Comparison of ENCODE assay signal across 16 mouse cellular contexts in genomic region chr2:29843231-29844105, GRCm38 (mm10). TPM values are rescaled to one million over a fixed set of nuclear protein-coding genes. Genes with fewer than 3 reads are reported as not detected.
DNase-seq lines count a peak whose midpoint lies in the region; ATAC-seq and TF ChIP-seq lines count a peak whose summit lies in the region.
"Had no signal": no experiment of that assay in that cellular context is flagged by ENCODE, and none has a peak within 500 bp of the region (broad histone marks: within the 10 kb centered on the region; RNA-seq: fewer than 3 reads in every experiment).

No protein-coding gene starts in this region.

- no peaks in the 10 kb centered on the region for H3K27me3 ChIP-seq in hindbrain, embryonic 14.5 days (ENCODE audit: control insufficient read depth, insufficient read depth, low read length)
- H3K27me3 ChIP-seq in neural tube, embryonic 12.5 days (replicated peaks): no peaks in the 10 kb centered on the region
- H3K27me3 ChIP-seq in heart, adult 2 months (ENCODE audit: control insufficient read depth, insufficient read depth, low read length): no peaks in the 10 kb centered on the region
- H3K27me3 ChIP-seq: megakaryocyte, embryonic 14.5 days had no signal

- intact Hi-C loops in left cerebral cortex, adult 2 months (cut with DNase I): no loop called here
- intact Hi-C loops in left cerebral cortex, postnatal 4 days (cut with DNase I): no loop called here
- intact Hi-C loops in heart, adult 2 months (cut with DNase I): no loop called here

- H3K4me3 ChIP-seq in left cerebral cortex, adult 2 months: no peak overlapping the region
- no peak overlapping the region for H3K4me3 ChIP-seq in hindbrain, embryonic 14.5 days (replicated peaks; ENCODE audit: low read length)
- peak overlapping the region; percentile 69; the same call in 1 of the 2 replicates for H3K4me3 ChIP-seq in neural tube, embryonic 12.5 days
- H3K4me3 ChIP-seq in heart, adult 2 months: no peak overlapping the region
- H3K4me3 ChIP-seq: heart, embryonic 15.5 days; liver, embryonic 13.5 days; megakaryocyte, embryonic 14.5 days had no signal

- peaks cover 22% of the 10 kb centered on the region for H3K36me3 ChIP-seq in hindbrain, embryonic 14.5 days (replicated peaks; ENCODE audit: control insufficient read depth, insufficient read depth)
- peaks cover 23% of the 10 kb centered on the region for H3K36me3 ChIP-seq in neural tube, embryonic 12.5 days
- no peaks in the 10 kb centered on the region for H3K36me3 ChIP-seq in heart, adult 2 months (ENCODE audit: control insufficient read depth, insufficient read depth, low read length)

- peak in 1 of 2 experiments; percentile 43 for DNase-seq in left cerebral cortex, adult 2 months (ENCODE audit: extremely low spot score in 1 of 2, low spot score in 2 of 2)
- DNase-seq in left cerebral cortex, postnatal 4 days: no peak
- peak; percentile 71 for DNase-seq in embryo, embryonic 10 days (ENCODE audit: low spot score)
- DNase-seq in hindbrain, embryonic 14.5 days (ENCODE audit: low spot score): no peak
- DNase-seq in adrenal gland, adult (ENCODE audit: inconsistent age in 2 of 2, low spot score in 1 of 2): no peak
- no peak for DNase-seq in kidney, postnatal 10 days
- no peak for DNase-seq in heart, adult 2 months
- DNase-seq: cerebellum, adult 11-12 months; kidney, postnatal 4 days; liver, embryonic 13.5 days; thymus, postnatal 36 days had no signal

- H3K4me2 ChIP-seq in hindbrain, embryonic 14.5 days (replicated peaks): peak overlapping the region; percentile 78; the same call in 1 of the 2 replicates
- H3K4me2 ChIP-seq in neural tube, embryonic 12.5 days (replicated peaks): peak overlapping the region; percentile 73
- H3K4me2 ChIP-seq: heart, embryonic 15.5 days; liver, embryonic 13.5 days had no signal

- 0 out of 2 replicates have a peak, but pooled peaks have one; percentile 19 for ATAC-seq in hindbrain, embryonic 14.5 days (ENCODE audit: low FRiP score)
- ATAC-seq in neural tube, embryonic 12.5 days (ENCODE audit: low FRiP score, low read depth): peak; percentile 51
- ATAC-seq: activated CD4-positive, CD25-positive, alpha-beta regulatory T cell, adult 4 months; lung, postnatal 0 days had no signal

- peak overlapping the region; percentile 77 for H3K27ac ChIP-seq in left cerebral cortex, adult 2 months
- H3K27ac ChIP-seq in hindbrain, embryonic 14.5 days: peak overlapping the region; percentile 88
- peak overlapping the region; percentile 96 for H3K27ac ChIP-seq in neural tube, embryonic 12.5 days
- H3K27ac ChIP-seq in heart, adult 2 months: no peak overlapping the region
- H3K27ac ChIP-seq: heart, embryonic 15.5 days; liver, embryonic 13.5 days had no signal

- no peak; the same call in 1 of the 2 replicates for TF ChIP-seq CTCF in left cerebral cortex, adult 2 months (IDR thresholded peaks at IDR 0.05)
- TF ChIP-seq CTCF in heart, adult 2 months (IDR thresholded peaks at IDR 0.05): no peak

- H3K4me1 ChIP-seq in hindbrain, embryonic 14.5 days (replicated peaks; ENCODE audit: control insufficient read depth, insufficient read depth, low read length): peaks cover 51% of the 10 kb centered on the region
- H3K4me1 ChIP-seq in neural tube, embryonic 12.5 days: peaks cover 78% of the 10 kb centered on the region
- no peaks in the 10 kb centered on the region; the same call in 1 of the 2 replicates for H3K4me1 ChIP-seq in heart, adult 2 months (ENCODE audit: control insufficient read depth, insufficient read depth, low read length)

- H3K9me3 ChIP-seq in hindbrain, embryonic 14.5 days (ENCODE audit: control insufficient read depth, low read length): no peaks in the 10 kb centered on the region
- H3K9me3 ChIP-seq in neural tube, embryonic 12.5 days: no peaks in the 10 kb centered on the region
- H3K9me3 ChIP-seq: heart, embryonic 15.5 days; liver, embryonic 13.5 days; megakaryocyte, embryonic 14.5 days had no signal

- H3K79me2 ChIP-seq in heart, adult 2 months (replicated peaks; ENCODE audit: control insufficient read depth, insufficient read depth, low read length): no peaks in the 10 kb centered on the region

- peak overlapping the region; percentile 95; the same call in 1 of the 2 replicates for H3K9ac ChIP-seq in hindbrain, embryonic 14.5 days
- H3K9ac ChIP-seq in neural tube, embryonic 12.5 days: peak overlapping the region; percentile 97
- no peak overlapping the region for H3K9ac ChIP-seq in heart, adult 2 months (ENCODE audit: low read depth, low read length)
- H3K9ac ChIP-seq: heart, embryonic 15.5 days; liver, embryonic 13.5 days had no signal

- WGBS in hindbrain, embryonic 14.5 days: 19% methylated on average over 9 of the region's 9 CpGs
- 25% methylated on average over 9 of the region's 9 CpGs for WGBS in neural tube, embryonic 12.5 days
- WGBS in heart, adult 2 months: 84% methylated on average over 9 of the region's 9 CpGs

- no peak for TF ChIP-seq EP300 in heart, adult 2 months (IDR thresholded peaks at IDR 0.05; ENCODE audit: insufficient read depth, low read depth, low read length)

- no peak for TF ChIP-seq POLR2A in heart, adult 2 months (IDR thresholded peaks at IDR 0.05; ENCODE audit: insufficient read depth, low read depth, low read length)

RNA-seq across cellular contexts. Expression of gene Urm1, which starts 23.6 kb away (rescaled TPM):
- total RNA-seq in left cerebral cortex, adult 2 months (2021): 10 to 100 TPM; 48.4 to 50.0 TPM
- 10 to 100 TPM; 46.1 to 51.1 TPM for total RNA-seq in left cerebral cortex, postnatal 4 days (2021)
- 24.6 and 24.9 TPM in 2 replicates for polyA plus RNA-seq in hindbrain, embryonic 14.5 days (2014; fragmentation: Nextera tagmentation; extraction: Ambion mirVana)
- polyA plus RNA-seq in neural tube, embryonic 12.5 days (2016; fragmentation: Nextera tagmentation; extraction: Ambion mirVana): 17.2 and 19.2 TPM in 2 replicates
- total RNA-seq in heart, adult 2 months (2021): 10 to 100 TPM; 31.7 to 34.4 TPM
- 30.5 and 38.3 TPM in 2 replicates for polyA plus RNA-seq in heart, adult 2 months (2012; rRNA removed)

RNA-seq across cellular contexts. Expression of gene Cercam, which starts 25.5 kb away (rescaled TPM):
- 1 to 10 TPM; 5.9 to 8.6 TPM for total RNA-seq in left cerebral cortex, adult 2 months (2021)
- total RNA-seq in left cerebral cortex, postnatal 4 days (2021): 10 to 100 TPM; 17.5 to 19.0 TPM
- 15.9 and 19.1 TPM in 2 replicates for polyA plus RNA-seq in hindbrain, embryonic 14.5 days (2014; fragmentation: Nextera tagmentation; extraction: Ambion mirVana)
- polyA plus RNA-seq in neural tube, embryonic 12.5 days (2016; fragmentation: Nextera tagmentation; extraction: Ambion mirVana): 24.0 and 24.6 TPM in 2 replicates
- 1 to 10 TPM; 3.0 to 4.1 TPM for total RNA-seq in heart, adult 2 months (2021)
- 6.9 and 9.1 TPM in 2 replicates for polyA plus RNA-seq in heart, adult 2 months (2012; rRNA removed)

RNA-seq across cellular contexts. Expression of gene Slc27a4, which starts 41.0 kb away (rescaled TPM):
- 10 to 100 TPM; 74.7 to 80.7 TPM for total RNA-seq in left cerebral cortex, adult 2 months (2021)
- total RNA-seq in left cerebral cortex, postnatal 4 days (2021): 10 to 100 TPM; 80.4 to 86.7 TPM
- polyA plus RNA-seq in hindbrain, embryonic 14.5 days (2014; fragmentation: Nextera tagmentation; extraction: Ambion mirVana): 40.1 and 43.7 TPM in 2 replicates
- 32.7 and 34.7 TPM in 2 replicates for polyA plus RNA-seq in neural tube, embryonic 12.5 days (2016; fragmentation: Nextera tagmentation; extraction: Ambion mirVana)
- 10 to 100 TPM; 16.6 to 18.0 TPM for total RNA-seq in heart, adult 2 months (2021)
- polyA plus RNA-seq in heart, adult 2 months (2012; rRNA removed): 17.0 and 22.6 TPM in 2 replicates

RNA-seq across cellular contexts. Expression of gene Odf2, which starts 45.6 kb away (rescaled TPM):
- total RNA-seq in left cerebral cortex, adult 2 months (2021): 100 to 1,000 TPM in 1 of 2 experiments, 10 to 100 TPM in 1; 97.9 to 101 TPM
- 100 to 1,000 TPM; 119 TPM for total RNA-seq in left cerebral cortex, postnatal 4 days (2021)
- 49.0 and 63.5 TPM in 2 replicates for polyA plus RNA-seq in hindbrain, embryonic 14.5 days (2014; fragmentation: Nextera tagmentation; extraction: Ambion mirVana)
- polyA plus RNA-seq in neural tube, embryonic 12.5 days (2016; fragmentation: Nextera tagmentation; extraction: Ambion mirVana): 84.0 and 98.5 TPM in 2 replicates
- 10 to 100 TPM; 16.6 to 20.1 TPM for total RNA-seq in heart, adult 2 months (2021)
- polyA plus RNA-seq in heart, adult 2 months (2012; rRNA removed): 22.2 and 22.3 TPM in 2 replicates

RNA-seq across cellular contexts. Expression of gene Trub2, which starts 55.2 kb away (rescaled TPM):
- total RNA-seq in left cerebral cortex, adult 2 months (2021): 10 to 100 TPM; 40.9 to 50.4 TPM
- total RNA-seq in left cerebral cortex, postnatal 4 days (2021): 10 to 100 TPM; 48.2 to 51.1 TPM
- 23.9 and 26.3 TPM in 2 replicates for polyA plus RNA-seq in hindbrain, embryonic 14.5 days (2014; fragmentation: Nextera tagmentation; extraction: Ambion mirVana)
- polyA plus RNA-seq in neural tube, embryonic 12.5 days (2016; fragmentation: Nextera tagmentation; extraction: Ambion mirVana): 44.4 and 44.7 TPM in 2 replicates
- 10 to 100 TPM; 24.4 to 32.5 TPM for total RNA-seq in heart, adult 2 months (2021)
- polyA plus RNA-seq in heart, adult 2 months (2012; rRNA removed): 34.0 and 44.3 TPM in 2 replicates
